Mouse (Mus musculus) forebrain, embryonic 11.5 days (tissue): Measurements from ENCODE around the gene 1700001J03Rik. TPM values are rescaled to one million over a fixed set of nuclear protein-coding genes. Genes with fewer than 3 reads are reported as not detected.
"Not testable (repeated sequence)": the region's sequence is repeated elsewhere in the genome, so short reads cannot be mapped to it uniquely, and the experiment has no call there.

Source experiments
- ATAC-seq: fragments of 200-750 bp; cut with Nextera tagmentation; replicated peaks from 2 replicates; pipeline ENCODE4 v1.8.0; 2017; ENCODE audit warnings: moderate TSS enrichment; ENCODE audit not compliant: low FRiP score
- DNase-seq: peaks from one replicate; pipeline ENCODE4 v3.0.0-alpha.2; 2017; ENCODE audit warnings: low spot score
- H3K27ac ChIP-seq: fragments of 300-500 bp; sonication (generic); 2 replicates; pipeline ENCODE4 v1.5.1; 2014; ENCODE audit warnings: low read depth, low read length
- H3K27me3 ChIP-seq: fragments of 300-500 bp; sonication (generic); 2 replicates; pipeline ENCODE4 v1.6.1; 2014; ENCODE audit warnings: mild to moderate bottlenecking, low read length, mixed read lengths; ENCODE audit not compliant: control insufficient read depth, insufficient read depth
- H3K36me3 ChIP-seq: fragments of 300-500 bp; sonication (generic); 2 replicates; pipeline ENCODE4 v1.6.1; 2014; ENCODE audit warnings: mild to moderate bottlenecking, low read length, moderate library complexity, mixed read lengths; ENCODE audit not compliant: control insufficient read depth, insufficient read depth
- H3K4me1 ChIP-seq: fragments of 300-500 bp; sonication (generic); replicated peaks from 2 replicates; pipeline ENCODE4 v1.6.1; 2014; ENCODE audit warnings: low read length, mixed read lengths; ENCODE audit not compliant: control insufficient read depth, insufficient read depth
- H3K4me2 ChIP-seq: fragments of 300-500 bp; sonication (generic); 2 replicates; pipeline ENCODE4 v1.6.1; 2014; ENCODE audit warnings: low read depth, mild to moderate bottlenecking, low read length, moderate library complexity, mixed read lengths; ENCODE audit not compliant: severe bottlenecking
- H3K4me3 ChIP-seq: fragments of 300-500 bp; sonication (generic); 2 replicates; pipeline ENCODE4 v1.5.1; 2014; ENCODE audit warnings: low read depth, low read length
- H3K9ac ChIP-seq: fragments of 300-500 bp; sonication (generic); 2 replicates; pipeline ENCODE4 v1.6.1; 2014; ENCODE audit warnings: low read length
- H3K9me3 ChIP-seq: fragments of 300-500 bp; sonication (generic); 2 replicates; pipeline ENCODE4 v1.6.1; 2016; ENCODE audit warnings: low read length, mixed read lengths; ENCODE audit not compliant: control insufficient read depth
- WGBS: fragments of 180-500 bp; shearing (Covaris S2); extraction: QIAGEN DNeasy Blood & Tissue Kit; methylation state at CpG from one replicate; pipeline ENCODE4 v1.1.7; 2014; 5-methylcytosine and 5-hydroxymethylcytosine counted together
- polyA plus RNA-seq: library from polyadenylated mRNA; unstranded; fragments of >200 nt; fragmentation: Nextera tagmentation; extraction: Ambion mirVana; gene quantifications from 2 replicates; pipeline ENCODE4 v1.2.1, GENCODE M21; 2014

Gene 1700001J03Rik
- polyA plus RNA-seq, 1 experiment from 2014 or later: 0.33 TPM

- not testable (repeated sequence) for H3K4me2 ChIP-seq, H3K27me3 ChIP-seq, H3K9me3 ChIP-seq, ATAC-seq, H3K27ac ChIP-seq, H3K4me3 ChIP-seq, H3K9ac ChIP-seq, H3K4me1 ChIP-seq, DNase-seq, H3K36me3 ChIP-seq
- WGBS: 91% methylated on average over 3 of the region's 3 CpGs
Observed at GRCm38 (mm10) chr5:146160439-146160838, 24.7 kb downstream of the 1700001J03Rik start, which contains the start of gene Gm5565. Gene Gm5565 (minus strand): TSS chr5:146160539.

GRCm38 (mm10) chr5:146158326-146158725, 26.8 kb downstream of the 1700001J03Rik start:
- ATAC-seq, H3K4me1 ChIP-seq, DNase-seq, H3K27me3 ChIP-seq, H3K4me3 ChIP-seq, H3K27ac ChIP-seq, H3K9ac ChIP-seq, H3K36me3 ChIP-seq, H3K9me3 ChIP-seq, H3K4me2 ChIP-seq: not testable (repeated sequence)
- WGBS: 80% methylated on average over 4 of the region's 4 CpGs

GRCm38 (mm10) chr5:146150454-146150853, 34.6 kb downstream of the 1700001J03Rik start:
- WGBS: 74% methylated on average over 3 of the region's 3 CpGs
- no peaks in the 10 kb centered on the region for H3K4me1 ChIP-seq
- no peak for ATAC-seq
- H3K27ac ChIP-seq: no peak overlapping the region
- H3K4me2 ChIP-seq: no peak overlapping the region
- no peaks in the 10 kb centered on the region for H3K27me3 ChIP-seq
- no peaks in the 10 kb centered on the region for H3K36me3 ChIP-seq
- H3K9ac ChIP-seq: no peak overlapping the region
- H3K4me3 ChIP-seq: no peak overlapping the region
- H3K9me3 ChIP-seq: no peaks in the 10 kb centered on the region; the same call in 1 of the 2 replicates
- DNase-seq: no peak

- DNase-seq (no peak), ATAC-seq (no peak)
- H3K9me3 ChIP-seq: no peaks in the 10 kb centered on the region; the same call in 1 of the 2 replicates
- H3K27me3 ChIP-seq: no peaks in the 10 kb centered on the region
- H3K4me3 ChIP-seq: no peak overlapping the region
- no peak overlapping the region for H3K4me2 ChIP-seq
- no peaks in the 10 kb centered on the region for H3K4me1 ChIP-seq
- no peak overlapping the region for H3K27ac ChIP-seq
- 46% methylated on average over 2 of the region's 2 CpGs for WGBS
- no peaks in the 10 kb centered on the region for H3K36me3 ChIP-seq
- no peak overlapping the region for H3K9ac ChIP-seq
Observed at GRCm38 (mm10) chr5:146147903-146148302, 37.2 kb downstream of the 1700001J03Rik start.

Other genes starting within 250 kb of the 1700001J03Rik start
- gene Cyp3a25, start 175.7 kb downstream of the 1700001J03Rik start, polyA plus RNA-seq: not detected in 2 replicates
- gene Cyp3a59, start 106.0 kb downstream of the 1700001J03Rik start, polyA plus RNA-seq: not detected in 2 replicates
- not detected in 2 replicates for gene Gm5565, start 24.8 kb downstream of the 1700001J03Rik start, polyA plus RNA-seq
- gene Gm6309, start 14.6 kb downstream of the 1700001J03Rik start, polyA plus RNA-seq: not detected in 2 replicates
- 22.7 and 25.0 TPM in 2 replicates for gene Rnf6, start 36.3 kb upstream of the 1700001J03Rik start, polyA plus RNA-seq
- 41.5 and 43.5 TPM in 2 replicates for gene Cdk8, start 45.9 kb upstream of the 1700001J03Rik start, polyA plus RNA-seq
- 4.8 and 5.1 TPM in 2 replicates for gene Wasf3, start 199.7 kb upstream of the 1700001J03Rik start, polyA plus RNA-seq